Mouse (Mus musculus): ENCODE measurements around the gene Blm.

- TF ChIP-seq POLR2A (IDR thresholded peaks at IDR 0.05; ENCODE audit: borderline replicate concordance, control insufficient read depth, low read depth, low read length) (no peak), CTCF (IDR thresholded peaks at IDR 0.05; ENCODE audit: control insufficient read depth, insufficient read depth, low read length) (no peak)
Observed at GRCm38 (mm10) chr7:80582821-80583451, 48.0 kb upstream of the Blm start.
